Mouse (Mus musculus): Measurements from ENCODE around the gene Tmem94.
A peak's percentile ranks its signal among the peaks of the same experiment; 100 is the strongest.

Gene Tmem94

GRCm38 (mm10) chr11:115832064-115832463 is 66.8 kb downstream of the Tmem94 start:
- no peak for DNase-seq (ENCODE audit: low spot score)

- peak; percentile 45 for DNase-seq (ENCODE audit: low spot score)
Measured at GRCm38 (mm10) chr11:115832523-115832922, 67.3 kb downstream of the Tmem94 start.

GRCm38 (mm10) chr11:115833021-115833513 is 67.8 kb downstream of the Tmem94 start:
- peak; percentile 57 for DNase-seq (ENCODE audit: low spot score)

- no peak for DNase-seq (ENCODE audit: low spot score)
Measured at GRCm38 (mm10) chr11:115834033-115834432, 68.8 kb downstream of the Tmem94 start.

GRCm38 (mm10) chr11:115836656-115837395 is 71.6 kb downstream of the Tmem94 start:
- no peak for DNase-seq (ENCODE audit: low spot score)

GRCm38 (mm10) chr11:115837606-115838345 is 72.5 kb downstream of the Tmem94 start:
- DNase-seq (ENCODE audit: low spot score): no peak

- DNase-seq (ENCODE audit: low spot score): peak; percentile 70
Measured at GRCm38 (mm10) chr11:115838895-115839311, 73.7 kb downstream of the Tmem94 start.

- DNase-seq (ENCODE audit: low spot score): no peak
Measured at GRCm38 (mm10) chr11:115839732-115840131, 74.5 kb downstream of the Tmem94 start.

GRCm38 (mm10) chr11:115841044-115841443 is 75.8 kb downstream of the Tmem94 start:
- no peak for DNase-seq (ENCODE audit: low spot score)

- DNase-seq (ENCODE audit: low spot score): peak; percentile 41
Measured at GRCm38 (mm10) chr11:115841961-115842550, 76.8 kb downstream of the Tmem94 start.

- no peak for DNase-seq (ENCODE audit: low spot score)
Measured at GRCm38 (mm10) chr11:115843141-115843890, 78.1 kb downstream of the Tmem94 start.

GRCm38 (mm10) chr11:115843891-115844239 is 78.6 kb downstream of the Tmem94 start:
- DNase-seq (ENCODE audit: low spot score): peak; percentile 54

- DNase-seq (ENCODE audit: low spot score): no peak
Measured at GRCm38 (mm10) chr11:115844240-115844639, 79.0 kb downstream of the Tmem94 start.

- DNase-seq (ENCODE audit: low spot score): no peak
Measured at GRCm38 (mm10) chr11:115845819-115846218, 80.6 kb downstream of the Tmem94 start.
